Mouse (Mus musculus) embryonic fibroblast, embryonic 13.5 days (primary cell): ENCODE results near the gene Prex1.

Experiments used
- CTCF ChIP-seq: IDR thresholded peaks from 2 replicates; pipeline ENCODE4 v1.5.1; 2011; ENCODE audit warnings: mild to moderate bottlenecking, control low read depth, low read length, moderate library complexity, borderline replicate concordance; ENCODE audit not compliant: insufficient read depth
- POLR2A ChIP-seq: IDR thresholded peaks from 2 replicates; pipeline ENCODE4 v1.6.1; 2011; ENCODE audit warnings: low read depth, mild to moderate bottlenecking, control low read depth, low read length, moderate library complexity

DNA sequence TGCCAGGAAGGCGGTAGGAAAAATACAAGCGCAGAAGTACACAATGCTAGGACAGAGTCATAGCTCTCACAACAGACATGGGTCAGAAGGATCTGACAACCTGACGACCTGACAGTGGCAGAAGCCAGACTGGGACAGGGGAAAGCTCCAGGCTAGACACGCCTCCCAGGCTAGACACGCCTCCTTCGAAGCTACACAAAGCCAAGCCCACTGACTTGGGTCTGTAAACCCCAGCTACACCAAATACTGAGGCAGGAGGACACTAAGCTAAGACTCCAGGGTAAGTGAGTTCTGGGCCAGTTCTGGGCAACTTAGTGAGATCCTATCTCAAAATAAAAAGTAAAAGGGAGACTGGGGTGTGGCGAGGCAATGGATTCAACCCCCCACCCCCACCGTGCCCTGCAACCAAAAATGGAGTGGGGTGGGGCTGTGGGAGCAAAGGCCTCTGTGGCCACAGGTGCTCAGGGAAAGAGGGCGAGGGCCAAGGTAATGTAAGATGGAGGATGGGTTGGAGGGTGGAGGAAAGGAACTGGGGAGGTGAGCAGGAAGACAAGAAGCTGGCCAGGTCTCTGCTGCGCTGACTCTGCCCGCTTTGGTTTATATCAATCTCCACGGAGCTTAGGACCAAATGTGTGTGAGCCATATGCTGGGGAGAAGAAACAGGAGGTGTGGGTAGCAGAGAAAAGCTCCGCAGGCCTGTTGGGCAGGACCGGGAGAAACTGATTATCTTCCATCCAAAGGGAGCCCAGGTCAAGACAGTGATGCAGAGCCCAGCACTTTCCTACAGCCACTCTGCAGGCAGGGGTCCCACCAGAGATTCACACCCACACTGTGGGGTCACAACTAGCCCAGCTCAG, 37.8 kb downstream of the Prex1 start:
- TF ChIP-seq CTCF (no peak), POLR2A (no peak)
